Mouse (Mus musculus) limb, embryonic 14.5 days (tissue): Measurements from ENCODE around the gene Bmper. TPM values are rescaled to one million over a fixed set of nuclear protein-coding genes. Genes with fewer than 3 reads are reported as not detected.

Source experiments
- ATAC-seq: fragments of 200-750 bp; cut with Nextera tagmentation; 2 replicates; pipeline ENCODE4 v1.8.0; 2017; ENCODE audit warnings: low read depth, moderate number of reproducible peaks, moderate TSS enrichment; ENCODE audit not compliant: low FRiP score
- DNase-seq: peaks from one replicate; pipeline ENCODE4 v3.0.0-alpha.2; 2015; ENCODE audit warnings: low spot score
- H3K27ac ChIP-seq: fragments of 300-500 bp; sonication (generic); replicated peaks from 2 replicates; pipeline ENCODE4 v1.5.1; 2014; ENCODE audit warnings: low read depth, mild to moderate bottlenecking, low read length, moderate library complexity, mixed read lengths
- H3K27me3 ChIP-seq: fragments of 300-500 bp; sonication (generic); 2 replicates; pipeline ENCODE4 v1.6.1; 2014; ENCODE audit warnings: low read length, mixed read lengths; ENCODE audit not compliant: control insufficient read depth, insufficient read depth
- H3K36me3 ChIP-seq: fragments of 300-500 bp; sonication (generic); 2 replicates; pipeline ENCODE4 v1.6.1; 2014; ENCODE audit warnings: mild to moderate bottlenecking, low read length, moderate library complexity, mixed read lengths; ENCODE audit not compliant: control insufficient read depth, insufficient read depth
- H3K4me1 ChIP-seq: fragments of 300-500 bp; sonication (generic); 2 replicates; pipeline ENCODE4 v1.6.1; 2014; ENCODE audit warnings: antibody characterized with exemption, low read length, mixed read lengths; ENCODE audit not compliant: control insufficient read depth, insufficient read depth
- H3K4me2 ChIP-seq: fragments of 300-500 bp; sonication (generic); replicated peaks from 2 replicates; pipeline ENCODE4 v1.6.1; 2014; ENCODE audit warnings: low read depth, mild to moderate bottlenecking, low read length, moderate library complexity; ENCODE audit not compliant: severe bottlenecking
- H3K4me3 ChIP-seq: fragments of 300-500 bp; sonication (generic); replicated peaks from 2 replicates; pipeline ENCODE4 v1.5.1; 2014; ENCODE audit warnings: low read length
- H3K9ac ChIP-seq: fragments of 300-500 bp; sonication (generic); 2 replicates; pipeline ENCODE4 v1.6.1; 2014; ENCODE audit warnings: mild to moderate bottlenecking, low read depth, low read length, moderate library complexity; ENCODE audit not compliant: severe bottlenecking
- H3K9me3 ChIP-seq: fragments of 300-500 bp; sonication (generic); 2 replicates; pipeline ENCODE4 v1.6.1; 2016; ENCODE audit warnings: low read length; ENCODE audit not compliant: control insufficient read depth
- POLR2A ChIP-seq: fragments of 200-500 bp; IDR thresholded peaks from 2 replicates; pipeline ENCODE4 v1.8.0; 2012; ENCODE audit warnings: inconsistent platforms, mild to moderate bottlenecking, moderate library complexity, borderline replicate concordance; ENCODE audit not compliant: insufficient read depth, insufficient read length; ENCODE audit errors: extremely low read depth
- WGBS: fragments of 180-500 bp; shearing (Covaris S2); extraction: QIAGEN DNeasy Blood & Tissue Kit; methylation state at CpG from one replicate; pipeline ENCODE4 v1.1.7; 2014; 5-methylcytosine and 5-hydroxymethylcytosine counted together
- polyA plus RNA-seq, 2 experiments: library from polyadenylated mRNA; depleted of rRNA in 1 of 2; stranded (reverse) in 1 of 2; unstranded in 1 of 2; fragments of >200 nt; fragmentation: Nextera tagmentation in 1 of 2; extraction: Ambion mirVana in 1 of 2; gene quantifications; 2 replicates each; pipeline versions ENCODE4 v1.2.1 to v1.2.3; 2012 to 2014

Gene Bmper
- polyA plus RNA-seq, 2 experiments = 13.1 to 15.7 TPM

DNA sequence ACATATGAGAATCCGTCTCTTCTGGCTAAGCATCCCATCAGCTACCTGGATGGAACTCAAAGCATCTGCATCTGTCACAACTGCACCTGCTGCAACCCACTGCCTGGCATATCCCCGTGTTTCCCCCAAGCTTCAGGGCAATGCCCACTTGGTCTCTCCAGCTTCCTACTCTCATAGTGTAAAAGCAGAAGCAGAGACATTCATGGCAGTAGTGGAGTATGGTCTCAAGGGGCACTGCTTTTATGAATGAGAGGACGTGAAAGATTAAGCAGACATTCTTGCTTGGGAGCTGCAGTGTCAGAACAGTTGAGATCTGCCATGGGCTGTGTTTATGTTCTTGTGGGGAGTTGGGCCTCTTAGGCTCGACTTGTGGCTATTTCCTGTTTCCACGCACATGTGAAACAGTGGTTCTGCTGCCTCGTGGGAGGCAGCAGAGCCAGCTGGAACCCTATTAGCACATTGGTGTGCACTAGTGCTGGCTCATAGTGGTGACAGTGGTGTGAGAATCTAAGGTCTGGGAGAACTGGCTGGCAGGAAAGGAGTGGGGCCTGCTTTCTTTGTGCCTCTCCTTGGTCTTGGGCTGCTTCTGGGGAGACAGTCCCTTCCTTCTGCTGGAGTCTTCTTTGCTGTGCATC, 12.6 kb downstream of the Bmper start:
- Histone ChIP-seq H3K27ac (no peak overlapping the region), H3K4me3 (no peak overlapping the region), H3K4me1 (peaks cover 6% of the 10 kb centered on the region; the same call in 1 of the 2 replicates), H3K9ac (no peak overlapping the region), H3K9me3 (no peaks in the 10 kb centered on the region), H3K27me3 (no peaks in the 10 kb centered on the region), H3K36me3 (no peaks in the 10 kb centered on the region), H3K4me2 (no peak overlapping the region)
- no peak for TF ChIP-seq POLR2A
- 35% methylated on average over 6 of the region's 6 CpGs for WGBS
- DNase-seq (no peak), ATAC-seq (no peak)

GRCm38 (mm10) chr9:23236635-23237279, 13.9 kb downstream of the Bmper start:
- H3K4me1 ChIP-seq = peaks cover 6% of the 10 kb centered on the region; the same call in 1 of the 2 replicates
- H3K27ac ChIP-seq = no peak overlapping the region
- WGBS = 36% methylated on average over 6 of the region's 6 CpGs
- TF ChIP-seq POLR2A = no peak
- no peak overlapping the region for H3K4me3 ChIP-seq
- H3K9ac ChIP-seq = no peak overlapping the region
- H3K4me2 ChIP-seq = no peak overlapping the region
- H3K36me3 ChIP-seq = no peaks in the 10 kb centered on the region
- no peaks in the 10 kb centered on the region for H3K9me3 ChIP-seq
- no peaks in the 10 kb centered on the region for H3K27me3 ChIP-seq
- ATAC-seq = no peak
- DNase-seq = no peak

GRCm38 (mm10) chr9:23239011-23239410, 16.1 kb downstream of the Bmper start:
- Histone ChIP-seq H3K4me1 (peaks cover 6% of the 10 kb centered on the region; the same call in 1 of the 2 replicates), H3K4me3 (no peak overlapping the region), H3K27me3 (no peaks in the 10 kb centered on the region), H3K4me2 (no peak overlapping the region), H3K27ac (no peak overlapping the region), H3K9ac (no peak overlapping the region), H3K9me3 (no peaks in the 10 kb centered on the region), H3K36me3 (no peaks in the 10 kb centered on the region)
- DNase-seq (no peak), ATAC-seq (no peak)
- no peak for TF ChIP-seq POLR2A
- 33% methylated on average over 2 of the region's 2 CpGs for WGBS

GRCm38 (mm10) chr9:23242911-23243310, 20.0 kb downstream of the Bmper start:
- no peaks in the 10 kb centered on the region for H3K36me3 ChIP-seq
- WGBS = 72% methylated on average over 3 of the region's 3 CpGs
- TF ChIP-seq POLR2A = no peak
- no peaks in the 10 kb centered on the region for H3K9me3 ChIP-seq
- H3K27ac ChIP-seq = no peak overlapping the region
- H3K4me1 ChIP-seq = peaks cover 25% of the 10 kb centered on the region
- H3K4me3 ChIP-seq = no peak overlapping the region
- no peaks in the 10 kb centered on the region; the same call in 1 of the 2 replicates for H3K27me3 ChIP-seq
- no peak overlapping the region for H3K9ac ChIP-seq
- DNase-seq = no peak
- no peak overlapping the region for H3K4me2 ChIP-seq
- ATAC-seq = no peak

DNA sequence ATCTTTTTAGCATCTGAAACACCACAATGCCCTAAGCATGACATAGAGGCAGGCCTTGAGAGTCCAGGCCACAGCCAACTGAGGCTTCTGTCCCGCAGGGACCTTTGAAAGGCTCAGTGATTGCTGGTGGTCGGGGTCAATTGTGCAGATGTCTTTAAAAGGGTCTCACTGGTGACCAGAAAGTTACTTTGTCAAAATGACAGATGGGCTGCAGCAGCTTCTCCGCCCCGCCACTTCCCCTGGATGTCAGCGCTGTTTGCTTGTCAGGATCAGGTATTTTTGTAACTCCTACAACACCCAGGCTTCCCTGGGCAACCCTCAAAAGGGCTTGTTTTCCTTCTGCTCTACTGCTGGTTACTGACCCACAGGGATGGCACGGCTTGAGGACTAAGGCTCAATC, 21.0 kb downstream of the Bmper start:
- Histone ChIP-seq H3K9me3 (no peaks in the 10 kb centered on the region), H3K4me1 (peaks cover 25% of the 10 kb centered on the region), H3K9ac (no peak overlapping the region), H3K4me3 (no peak overlapping the region), H3K27ac (no peak overlapping the region), H3K36me3 (no peaks in the 10 kb centered on the region), H3K4me2 (no peak overlapping the region), H3K27me3 (no peaks in the 10 kb centered on the region; the same call in 1 of the 2 replicates)
- no peak for DNase-seq
- 59% methylated on average over 6 of the region's 6 CpGs for whole genome bisulfite sequencing
- no peak for TF ChIP-seq POLR2A
- ATAC-seq = no peak
